Mouse (Mus musculus) gastrocnemius, postnatal 10 days (tissue): ENCODE measurements around the gene Myog. TPM values are rescaled to one million over a fixed set of nuclear protein-coding genes. Genes with fewer than 3 reads are reported as not detected.

Source experiments
- DNase-seq: peaks from one replicate; pipeline ENCODE4 v3.0.0; 2021; ENCODE audit warnings: mixed read lengths
- total RNA-seq, 2 experiments: library from RNA; stranded (reverse); gene quantifications; 2 replicates each; pipeline ENCODE4 v1.2.3; 2021

Gene Myog
- total RNA-seq, 2 experiments from 2014 or later, result 135 to 142 TPM

GRCm38 (mm10) chr1:134322591-134322990, 32.8 kb downstream of the Myog start:
- peak; percentile 57 for DNase-seq

- DNase-seq, result no peak
Measured at GRCm38 (mm10) chr1:134326841-134327346, 37.1 kb downstream of the Myog start.

GRCm38 (mm10) chr1:134331879-134332635, 42.3 kb downstream of the Myog start:
- peak; percentile 88 for DNase-seq

DNA sequence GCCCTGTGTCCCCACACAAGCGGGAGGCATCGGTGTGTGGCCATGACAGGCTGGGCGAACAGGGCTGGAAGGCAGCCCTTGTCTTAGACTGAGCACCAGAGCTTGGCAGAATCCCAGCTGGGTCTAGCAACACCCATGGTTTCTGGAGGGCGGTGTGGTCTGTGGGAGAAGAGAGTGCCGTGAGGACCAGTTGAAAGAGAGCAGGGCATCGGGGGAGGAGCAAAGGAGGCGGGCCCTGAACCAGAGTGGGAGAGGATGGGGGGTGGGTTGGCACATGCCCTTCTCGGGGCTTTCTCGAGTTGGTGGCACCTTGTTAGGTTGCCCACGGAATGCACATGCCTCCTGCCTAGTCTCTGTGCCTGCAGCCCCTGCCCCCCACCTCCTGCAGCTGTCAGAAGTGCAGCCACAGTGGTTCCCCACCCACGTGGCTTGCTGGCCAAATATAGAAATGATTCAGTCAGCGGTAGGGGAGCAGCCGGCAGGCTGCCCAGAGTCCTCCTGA, 43.0 kb downstream of the Myog start, which contains the start of gene Ppfia4:
Ppfia4 (minus strand) TSS at position 159 of the 502 bp plus-strand sequence.
- DNase-seq, result peak; percentile 73

DNA sequence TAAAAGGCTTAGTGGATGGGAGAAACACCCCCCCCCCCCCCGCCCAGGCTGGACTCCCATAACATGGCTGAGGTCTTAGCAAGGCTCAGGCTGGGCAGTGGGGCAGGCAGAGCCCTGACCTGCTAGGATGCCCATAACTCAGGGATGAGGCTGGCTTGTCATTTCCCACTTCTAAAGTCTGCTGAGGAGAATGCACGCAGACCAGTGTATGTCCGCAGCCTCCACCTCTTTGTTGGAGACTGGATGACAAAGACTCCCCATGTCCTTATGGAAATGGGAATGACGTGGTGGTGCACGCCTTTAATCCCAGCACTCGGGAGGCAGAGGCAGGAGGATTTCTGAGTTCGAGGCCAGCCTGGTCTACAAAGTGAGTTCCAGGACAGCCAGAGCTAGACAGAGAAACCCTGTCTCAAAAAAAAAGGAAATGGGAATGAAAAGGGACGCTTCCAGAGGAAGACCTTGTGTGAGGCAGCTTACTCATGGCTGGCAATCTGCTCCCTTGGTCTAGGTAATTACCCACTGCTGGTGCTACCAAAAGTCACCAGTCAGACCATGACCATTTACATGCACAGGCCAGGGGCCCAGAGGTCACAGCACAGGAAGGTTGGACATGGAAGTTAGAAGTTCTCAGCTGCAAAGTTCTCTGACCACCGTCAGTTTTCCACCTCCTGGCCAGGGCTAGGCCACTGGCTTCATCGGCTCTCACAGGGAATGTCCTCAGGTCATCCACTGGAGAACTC, 43.8 kb downstream of the Myog start:
- peak; percentile 11 for DNase-seq

DNA sequence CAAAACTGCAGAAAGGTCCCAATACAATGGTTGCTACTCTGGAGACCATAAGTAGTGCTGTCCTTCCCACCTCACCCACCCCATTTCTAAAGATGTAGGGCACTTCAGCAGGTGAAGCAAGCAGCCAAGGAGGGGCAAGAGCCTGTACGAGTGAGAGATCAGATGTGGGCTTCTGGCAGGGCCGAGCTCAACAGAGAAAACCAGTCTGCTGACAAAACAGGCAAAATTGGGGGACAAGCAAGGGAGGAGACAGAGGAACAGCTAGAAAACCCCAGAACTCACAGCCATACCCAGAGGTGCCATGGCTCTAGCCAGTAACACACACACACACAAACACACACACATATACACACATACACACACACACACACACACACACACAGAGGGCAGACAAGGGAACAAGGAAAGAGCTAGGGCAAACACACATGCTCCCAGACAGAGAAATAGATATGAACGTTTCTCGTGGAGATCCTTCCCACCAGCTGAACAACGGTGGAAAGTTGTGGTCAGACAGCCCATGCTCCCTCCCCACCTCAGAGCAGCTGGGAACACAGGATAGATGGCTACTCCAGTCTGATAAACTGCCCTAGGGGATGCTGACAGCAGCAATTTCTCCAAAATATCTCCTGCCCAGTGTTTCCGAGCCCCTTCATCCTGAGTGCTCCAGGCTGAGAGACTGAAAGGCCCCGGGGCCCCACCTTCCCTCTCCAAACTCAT, 44.5 kb downstream of the Myog start:
- no peak for DNase-seq

DNA sequence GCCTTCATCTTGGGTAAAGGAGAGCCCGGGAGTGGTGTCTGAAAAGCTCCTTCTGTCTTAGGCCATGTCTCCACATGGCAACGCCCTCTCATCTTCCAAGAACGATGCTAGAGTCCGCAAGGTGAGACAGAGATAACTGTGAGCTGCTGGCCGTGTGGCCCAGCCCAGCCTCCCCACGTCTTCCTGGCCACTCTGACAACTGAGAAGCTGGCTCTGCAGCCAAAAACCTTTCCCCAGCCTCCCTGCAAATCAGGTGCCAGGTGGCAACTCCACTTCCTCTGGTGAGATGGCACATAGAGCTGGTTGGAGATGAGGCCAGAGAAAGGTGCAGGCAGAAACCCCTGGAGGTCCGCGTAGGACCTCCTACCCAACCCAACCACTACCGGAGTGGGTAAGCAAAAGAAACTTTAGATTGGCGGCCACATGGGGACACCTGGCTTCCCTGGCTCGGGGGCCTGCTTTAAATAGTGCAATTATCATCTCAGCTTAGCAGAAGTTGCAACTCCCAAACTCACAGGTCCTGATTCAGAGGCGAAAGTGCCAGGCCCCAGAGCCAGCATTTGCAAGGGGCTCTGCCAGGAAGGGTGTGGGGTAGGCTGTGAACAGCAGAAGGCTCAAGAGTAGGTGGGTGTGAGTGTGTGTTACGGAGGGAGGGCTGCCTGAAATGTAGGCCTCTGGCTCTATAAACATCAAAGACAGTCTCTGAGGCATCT, 45.6 kb downstream of the Myog start:
- no peak for DNase-seq

- DNase-seq, result peak; percentile 8
Measured at GRCm38 (mm10) chr1:134335924-134336810, 46.4 kb downstream of the Myog start.

- DNase-seq, result peak; percentile 28
Measured at GRCm38 (mm10) chr1:134336958-134337710, 47.3 kb downstream of the Myog start.

DNA sequence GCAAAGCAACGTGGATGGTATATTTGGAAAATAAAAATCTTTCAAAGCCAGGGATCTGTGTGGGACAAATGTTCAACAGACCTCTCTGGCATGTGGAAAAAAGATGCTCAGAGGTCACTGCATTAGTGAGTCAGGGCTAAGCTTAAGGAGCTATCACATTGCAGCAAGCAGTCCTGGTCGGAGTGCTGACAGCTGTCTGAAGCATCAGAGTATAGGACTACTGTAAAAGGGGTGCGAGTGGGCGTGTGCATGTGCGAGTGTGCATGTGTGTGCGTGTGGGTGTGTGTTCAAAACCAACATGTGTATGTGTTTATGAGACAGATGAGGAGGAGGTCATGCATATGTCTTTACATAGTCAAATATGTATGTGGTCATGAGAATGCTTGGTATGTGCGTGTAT, 49.4 kb downstream of the Myog start:
- DNase-seq, result no peak

DNA sequence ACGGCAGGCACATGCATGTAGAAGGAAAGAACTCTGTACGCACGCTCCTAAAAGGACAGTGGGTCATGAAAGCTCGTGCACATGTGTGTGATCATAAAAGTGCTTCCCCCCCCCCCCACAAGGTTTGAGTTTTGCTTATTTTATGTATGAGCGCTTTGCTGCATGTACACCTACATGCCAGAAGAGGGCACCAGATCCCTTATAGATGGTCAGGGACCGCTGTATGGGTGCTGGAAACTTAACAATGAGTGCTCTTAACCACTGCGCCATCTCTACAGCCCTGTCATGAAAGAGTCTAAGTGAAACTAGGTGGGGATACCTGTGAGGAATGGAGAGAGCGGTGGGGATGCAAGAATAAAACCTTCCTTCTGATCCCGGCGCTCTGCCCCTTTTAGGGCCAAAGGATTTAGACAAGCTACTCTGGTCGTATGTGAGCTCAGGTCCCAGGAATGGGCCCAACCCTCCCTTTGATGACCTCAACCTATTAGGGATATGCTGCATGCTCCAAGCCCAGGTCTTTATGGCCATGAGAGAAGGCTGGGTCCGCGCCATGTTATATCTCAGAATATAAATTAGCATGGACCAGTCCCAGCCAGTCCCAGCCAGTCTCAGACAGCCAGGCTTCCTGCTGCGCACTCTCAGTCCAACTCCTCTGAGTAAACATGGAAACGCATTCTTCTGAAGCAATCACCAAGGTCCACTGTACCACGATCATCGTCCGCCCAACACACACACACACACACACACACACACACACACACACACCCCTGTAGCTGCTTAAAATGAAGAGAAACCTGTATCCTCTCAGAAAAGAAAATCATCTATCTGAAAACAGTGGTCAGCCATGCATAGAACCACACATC, 50.2 kb downstream of the Myog start:
- no peak for DNase-seq

- DNase-seq, result no peak
Measured at GRCm38 (mm10) chr1:134341641-134342277, 52.0 kb downstream of the Myog start.

Other genes with a start within 250 kb of the Myog start
- 10 to 100 TPM; 25.0 to 30.4 TPM for gene Btg2, start 210.9 kb upstream of the Myog start, total RNA-seq
- gene Chit1, start 178.7 kb upstream of the Myog start, total RNA-seq, result under 1 TPM in 1 of 2 experiments, not detected in 1; 0.16 TPM
- gene Chil1, start 107.8 kb upstream of the Myog start, total RNA-seq, result 1 to 10 TPM; 1.9 TPM
- 100 to 1,000 TPM; 204 to 410 TPM for gene Mybph, start 96.5 kb upstream of the Myog start, total RNA-seq
- gene Adora1, start 54.6 kb upstream of the Myog start, total RNA-seq, result under 1 TPM; 0.90 to 0.96 TPM
- gene Ppfia4, start 42.9 kb downstream of the Myog start, total RNA-seq, result 10 to 100 TPM; 11.2 to 13.7 TPM
- gene Tmem183a, start 72.0 kb downstream of the Myog start, total RNA-seq, result 10 to 100 TPM; 17.2 to 18.5 TPM
- not detected for gene 4933406M09Rik, start 96.0 kb downstream of the Myog start, total RNA-seq
- gene Cyb5r1, start 115.6 kb downstream of the Myog start, total RNA-seq, result 100 to 1,000 TPM; 108 to 116 TPM
- gene Adipor1, start 125.4 kb downstream of the Myog start, total RNA-seq, result 100 to 1,000 TPM; 108 to 117 TPM
- 10 to 100 TPM; 10.1 to 10.7 TPM for gene Klhl12, start 165.5 kb downstream of the Myog start, total RNA-seq
- gene Rabif, start 204.7 kb downstream of the Myog start, total RNA-seq, result 1 to 10 TPM; 7.2 to 9.4 TPM